Mouse (Mus musculus) neural tube, embryonic 13.5 days (tissue): Measurements from ENCODE around the gene Icam5. TPM values are rescaled to one million over a fixed set of nuclear protein-coding genes. Genes with fewer than 3 reads are reported as not detected.

Source experiments
- microRNA counts: library from miRNA; unstranded; fragments of <30 nt; microRNA quantifications from one replicate; lab custom pipeline; 2016
- microRNA-seq: library from miRNA; unstranded; fragments of <30 nt; microRNA quantifications from one replicate; pipeline ENCODE4, GENCODE M21; 2016
- polyA plus RNA-seq: library from polyadenylated mRNA; unstranded; fragments of >200 nt; fragmentation: Nextera tagmentation; extraction: Ambion mirVana; gene quantifications from 2 replicates; pipeline ENCODE4 v1.2.1, GENCODE M21; 2015

Icam5 gene
- polyA plus RNA-seq, 1 experiment from 2014 or later, result 0.68 TPM

MicroRNAs encoded within 50 kb of the gene (microRNA counts, 519-probe panel; counts per million panel counts)
- 3,615 counts per million, percentile 53 among the panel's probes with 10 or more counts for microRNA mmu-miR-1900 (lab: Ali Mortazavi, UCI)

Small RNA genes within 50 kb of the gene (microRNA-seq; reads per million reads assigned to microRNA genes)
- gene Mir1900 (not detected), gene Mir7082 (not detected)

Other genes starting within 250 kb of the Icam5 start
- gene Col5a3, start 217.0 kb upstream of the Icam5 start, polyA plus RNA-seq, result 0.45 and 0.59 TPM in 2 replicates
- not detected in 2 replicates for gene Rdh8, start 213.6 kb upstream of the Icam5 start, polyA plus RNA-seq
- 2.6 and 2.7 TPM in 2 replicates for gene A230050P20Rik, start 163.4 kb upstream of the Icam5 start, polyA plus RNA-seq
- gene Angptl6, start 152.3 kb upstream of the Icam5 start, polyA plus RNA-seq, result 8.8 and 9.7 TPM in 2 replicates
- gene Ppan, start 143.9 kb upstream of the Icam5 start, polyA plus RNA-seq, result 48.1 and 51.9 TPM in 2 replicates
- 253 and 267 TPM in 2 replicates for gene Eif3g, start 133.4 kb upstream of the Icam5 start, polyA plus RNA-seq
- 54.2 and 63.7 TPM in 2 replicates for gene Dnmt1, start 72.2 kb upstream of the Icam5 start, polyA plus RNA-seq
- 9.9 and 10.1 TPM in 2 replicates for gene S1pr2, start 55.3 kb upstream of the Icam5 start, polyA plus RNA-seq
- gene Mrpl4, start 29.3 kb upstream of the Icam5 start, polyA plus RNA-seq, result 105 and 110 TPM in 2 replicates
- 3.9 and 4.8 TPM in 2 replicates for gene Icam1, start 16.1 kb upstream of the Icam5 start, polyA plus RNA-seq
- 0.33 and 0.56 TPM in 2 replicates for gene Icam4, start 2.7 kb upstream of the Icam5 start, polyA plus RNA-seq
- gene Zglp1, start 35.0 kb downstream of the Icam5 start, polyA plus RNA-seq, result 1.4 and 2.1 TPM in 2 replicates
- gene Gm49373, start 41.0 kb downstream of the Icam5 start, polyA plus RNA-seq, result 0.91 and 0.98 TPM in 2 replicates
- 52.1 and 60.2 TPM in 2 replicates for gene Fdx1l, start 41.5 kb downstream of the Icam5 start, polyA plus RNA-seq
- 1.3 and 1.6 TPM in 2 replicates for gene Gm38431, start 59.9 kb downstream of the Icam5 start, polyA plus RNA-seq
- 37.3 and 38.3 TPM in 2 replicates for gene Raver1, start 59.9 kb downstream of the Icam5 start, polyA plus RNA-seq
- 11.7 TPM in 2 replicates for gene Tyk2, start 99.2 kb downstream of the Icam5 start, polyA plus RNA-seq
- 228 and 273 TPM in 2 replicates for gene Cdc37, start 117.9 kb downstream of the Icam5 start, polyA plus RNA-seq
- 17.5 and 18.9 TPM in 2 replicates for gene Pde4a, start 133.6 kb downstream of the Icam5 start, polyA plus RNA-seq
- 60.9 and 64.4 TPM in 2 replicates for gene Keap1, start 207.3 kb downstream of the Icam5 start, polyA plus RNA-seq
- gene S1pr5, start 216.4 kb downstream of the Icam5 start, polyA plus RNA-seq, result 3.0 and 3.8 TPM in 2 replicates
- gene Atg4d, start 233.2 kb downstream of the Icam5 start, polyA plus RNA-seq, result 55.3 and 56.1 TPM in 2 replicates